Mouse (Mus musculus): ENCODE measurements around the gene Olfr223. TPM values are rescaled to one million over a fixed set of nuclear protein-coding genes. Genes with fewer than 3 reads are reported as not detected.

Olfr223 gene
- total and polyA plus RNA-seq, 2 experiments = not detected

GRCm38 (mm10) chr11:59562837-59563236 lies 30.3 kb downstream of the Olfr223 start:
- H3K4me1 ChIP-seq (ENCODE audit: control insufficient read depth, insufficient read depth, low read length) = no peaks in the 10 kb centered on the region
- no peaks in the 10 kb centered on the region for H3K36me3 ChIP-seq (ENCODE audit: control insufficient read depth, insufficient read depth, low read length)
- TF ChIP-seq POLR2A (IDR thresholded peaks at IDR 0.05; ENCODE audit: extremely low read depth, insufficient read depth, low read length) = no peak
- TF ChIP-seq CTCF (IDR thresholded peaks at IDR 0.05; ENCODE audit: low read depth, low read length) = no peak
- no peak for DNase-seq (ENCODE audit: extremely low read depth, low read depth, low spot score)
- WGBS = 81% methylated on average over 9 of the region's 9 CpGs
- H3K9ac ChIP-seq (ENCODE audit: low read depth, low read length) = no peak overlapping the region
- no peak overlapping the region for H3K4me3 ChIP-seq (ENCODE audit: insufficient read depth, low read depth, low read length)
- H3K27ac ChIP-seq (replicated peaks; ENCODE audit: insufficient read depth, low read depth, low read length) = no peak overlapping the region
- no peaks in the 10 kb centered on the region for H3K27me3 ChIP-seq (ENCODE audit: control insufficient read depth, insufficient read depth, low read length)
- no peaks in the 10 kb centered on the region for H3K79me2 ChIP-seq (ENCODE audit: control insufficient read depth, insufficient read depth, low read length)

- DNase-seq (ENCODE audit: extremely low read depth, low read depth, low spot score) = no peak
- H3K4me3 ChIP-seq (ENCODE audit: insufficient read depth, low read depth, low read length) = no peak overlapping the region
- H3K27ac ChIP-seq (replicated peaks; ENCODE audit: insufficient read depth, low read depth, low read length) = no peak overlapping the region
Measured at GRCm38 (mm10) chr11:59562336-59562735, 30.8 kb downstream of the Olfr223 start.

GRCm38 (mm10) chr11:59560906-59561305 lies 32.2 kb downstream of the Olfr223 start:
- no peaks in the 10 kb centered on the region for H3K79me2 ChIP-seq (ENCODE audit: control insufficient read depth, insufficient read depth, low read length)
- TF ChIP-seq POLR2A (IDR thresholded peaks at IDR 0.05; ENCODE audit: extremely low read depth, insufficient read depth, low read length) (no peak), CTCF (IDR thresholded peaks at IDR 0.05; ENCODE audit: low read depth, low read length) (no peak)
- no peak overlapping the region for H3K27ac ChIP-seq (replicated peaks; ENCODE audit: insufficient read depth, low read depth, low read length)
- no peaks in the 10 kb centered on the region for H3K36me3 ChIP-seq (ENCODE audit: control insufficient read depth, insufficient read depth, low read length)
- no peaks in the 10 kb centered on the region for H3K27me3 ChIP-seq (ENCODE audit: control insufficient read depth, insufficient read depth, low read length)
- no peak overlapping the region for H3K4me3 ChIP-seq (ENCODE audit: insufficient read depth, low read depth, low read length)
- 67% methylated on average over 3 of the region's 3 CpGs for WGBS
- H3K9ac ChIP-seq (ENCODE audit: low read depth, low read length) = no peak overlapping the region
- H3K4me1 ChIP-seq (ENCODE audit: control insufficient read depth, insufficient read depth, low read length) = no peaks in the 10 kb centered on the region
- no peak for DNase-seq (ENCODE audit: extremely low read depth, low read depth, low spot score)

More at GRCm38 (mm10) chr11:59562336-59562735, 30.8 kb downstream of the Olfr223 start:
- Histone ChIP-seq H3K4me1 (ENCODE audit: control insufficient read depth, insufficient read depth, low read length) (no peaks in the 10 kb centered on the region), H3K36me3 (ENCODE audit: control insufficient read depth, insufficient read depth, low read length) (no peaks in the 10 kb centered on the region), H3K27me3 (ENCODE audit: control insufficient read depth, insufficient read depth, low read length) (no peaks in the 10 kb centered on the region), H3K79me2 (ENCODE audit: control insufficient read depth, insufficient read depth, low read length) (no peaks in the 10 kb centered on the region), H3K9ac (ENCODE audit: low read depth, low read length) (no peak overlapping the region)
- TF ChIP-seq POLR2A (IDR thresholded peaks at IDR 0.05; ENCODE audit: extremely low read depth, insufficient read depth, low read length) = no peak
- no peak for TF ChIP-seq CTCF (IDR thresholded peaks at IDR 0.05; ENCODE audit: low read depth, low read length)
- WGBS = 94% methylated on average over 4 of the region's 4 CpGs

GRCm38 (mm10) chr11:59554535-59554934 lies 38.6 kb downstream of the Olfr223 start:
- no peak overlapping the region for H3K27ac ChIP-seq (replicated peaks; ENCODE audit: insufficient read depth, low read depth, low read length)
- no peaks in the 10 kb centered on the region for H3K27me3 ChIP-seq (ENCODE audit: control insufficient read depth, insufficient read depth, low read length)
- no peaks in the 10 kb centered on the region for H3K36me3 ChIP-seq (ENCODE audit: control insufficient read depth, insufficient read depth, low read length)
- H3K9ac ChIP-seq (ENCODE audit: low read depth, low read length) = no peak overlapping the region
- DNase-seq (ENCODE audit: extremely low read depth, low read depth, low spot score) = no peak
- H3K79me2 ChIP-seq (ENCODE audit: control insufficient read depth, insufficient read depth, low read length) = no peaks in the 10 kb centered on the region
- WGBS = 72% methylated on average over 8 of the region's 8 CpGs
- no peak for TF ChIP-seq POLR2A (IDR thresholded peaks at IDR 0.05; ENCODE audit: extremely low read depth, insufficient read depth, low read length)
- TF ChIP-seq CTCF (IDR thresholded peaks at IDR 0.05; ENCODE audit: low read depth, low read length) = no peak
- H3K4me1 ChIP-seq (ENCODE audit: control insufficient read depth, insufficient read depth, low read length) = no peaks in the 10 kb centered on the region
- no peak overlapping the region for H3K4me3 ChIP-seq (ENCODE audit: insufficient read depth, low read depth, low read length)

GRCm38 (mm10) chr11:59554127-59554526 lies 39.0 kb downstream of the Olfr223 start:
- DNase-seq (ENCODE audit: extremely low read depth, low read depth, low spot score) = no peak
- Histone ChIP-seq H3K36me3 (ENCODE audit: control insufficient read depth, insufficient read depth, low read length) (no peaks in the 10 kb centered on the region), H3K9ac (ENCODE audit: low read depth, low read length) (no peak overlapping the region), H3K79me2 (ENCODE audit: control insufficient read depth, insufficient read depth, low read length) (no peaks in the 10 kb centered on the region), H3K27me3 (ENCODE audit: control insufficient read depth, insufficient read depth, low read length) (no peaks in the 10 kb centered on the region), H3K4me1 (ENCODE audit: control insufficient read depth, insufficient read depth, low read length) (no peaks in the 10 kb centered on the region), H3K27ac (replicated peaks; ENCODE audit: insufficient read depth, low read depth, low read length) (no peak overlapping the region), H3K4me3 (ENCODE audit: insufficient read depth, low read depth, low read length) (no peak overlapping the region)
- 94% methylated on average over 11 of the region's 11 CpGs for WGBS
- TF ChIP-seq POLR2A (IDR thresholded peaks at IDR 0.05; ENCODE audit: extremely low read depth, insufficient read depth, low read length) (no peak), CTCF (IDR thresholded peaks at IDR 0.05; ENCODE audit: low read depth, low read length) (no peak)

GRCm38 (mm10) chr11:59544005-59544404 lies 49.1 kb downstream of the Olfr223 start:
- 74% methylated on average over 9 of the region's 9 CpGs for WGBS
- H3K27ac ChIP-seq (replicated peaks; ENCODE audit: insufficient read depth, low read depth, low read length) = no peak overlapping the region

More at GRCm38 (mm10) chr11:59544005-59544404, 49.1 kb downstream of the Olfr223 start:
- no peak for DNase-seq (ENCODE audit: extremely low read depth, low read depth, low spot score)
- Histone ChIP-seq H3K4me1 (ENCODE audit: control insufficient read depth, insufficient read depth, low read length) (no peaks in the 10 kb centered on the region), H3K27me3 (ENCODE audit: control insufficient read depth, insufficient read depth, low read length) (no peaks in the 10 kb centered on the region), H3K4me3 (ENCODE audit: insufficient read depth, low read depth, low read length) (no peak overlapping the region), H3K9ac (ENCODE audit: low read depth, low read length) (no peak overlapping the region), H3K79me2 (ENCODE audit: control insufficient read depth, insufficient read depth, low read length) (no peaks in the 10 kb centered on the region), H3K36me3 (ENCODE audit: control insufficient read depth, insufficient read depth, low read length) (no peaks in the 10 kb centered on the region)
- TF ChIP-seq POLR2A (IDR thresholded peaks at IDR 0.05; ENCODE audit: extremely low read depth, insufficient read depth, low read length) = no peak
- no peak for TF ChIP-seq CTCF (IDR thresholded peaks at IDR 0.05; ENCODE audit: low read depth, low read length)
